Mouse (Mus musculus) small intestine, adult 2 months (tissue): ENCODE measurements around the gene Uhmk1.

Experiments
- CTCF ChIP-seq: fragments of 200-500 bp; IDR thresholded peaks from 2 replicates; pipeline ENCODE4 v1.5.1; 2012; ENCODE audit warnings: low read depth, mild to moderate bottlenecking, control low read depth, inconsistent platforms, low read length, moderate library complexity, mixed read lengths; ENCODE audit not compliant: insufficient replicate concordance, insufficient read length; ENCODE audit errors: extremely low read depth
- POLR2A ChIP-seq: fragments of 200-500 bp; IDR thresholded peaks from 2 replicates; pipeline ENCODE4 v1.6.1; 2012; ENCODE audit warnings: low read depth, mild to moderate bottlenecking, control low read depth, inconsistent platforms, low read length, moderate library complexity

DNA sequence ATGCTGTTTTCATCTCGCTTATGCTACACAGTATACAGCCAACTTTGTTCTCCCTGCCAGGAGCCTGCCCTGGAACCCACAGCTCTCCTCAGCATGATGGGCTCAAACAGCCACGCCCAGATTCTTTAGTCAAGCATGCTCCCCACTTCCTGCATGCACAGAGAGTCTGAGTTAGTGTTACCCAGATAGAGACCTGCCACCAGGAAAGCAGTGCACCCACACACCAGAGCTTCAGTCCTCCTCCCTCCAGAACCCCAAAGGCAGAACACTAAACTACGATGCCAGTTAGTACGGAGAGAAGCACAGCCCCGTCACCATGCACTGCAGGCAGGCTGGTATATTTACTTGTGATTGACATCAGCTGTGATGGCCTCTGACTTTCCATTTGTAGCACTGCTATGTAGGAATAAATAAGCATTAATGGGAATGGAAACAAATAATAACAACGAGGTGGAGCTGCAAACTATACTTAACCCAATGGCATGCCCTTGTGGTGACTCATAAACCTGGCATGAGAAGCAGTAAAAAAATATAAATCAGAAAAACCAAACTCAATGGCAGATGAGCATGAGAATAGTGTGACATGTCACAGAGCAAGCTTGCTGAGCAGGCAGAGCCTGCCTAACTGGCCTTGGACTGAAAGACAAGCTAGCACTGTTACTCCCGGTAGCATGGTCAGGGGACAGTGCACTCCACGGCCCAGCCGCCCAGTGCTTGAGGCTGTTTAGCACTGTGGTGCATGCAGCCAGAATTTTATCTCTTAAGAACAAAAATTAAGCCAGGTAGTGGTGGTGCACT is 67.3 kb downstream of the Uhmk1 start:
- TF ChIP-seq POLR2A: no peak
- TF ChIP-seq CTCF: no peak
